Mouse (Mus musculus) layer of hippocampus, postnatal 25 days (tissue): Measurements from ENCODE around the gene Nubp2. TPM values are rescaled to one million over a fixed set of nuclear protein-coding genes. Genes with fewer than 3 reads are reported as not detected.

ENCODE experiments used
- DNase-seq, 2 experiments: peaks; one replicate each; pipeline ENCODE4 v3.0.0; 2022; ENCODE audit warnings: mixed read lengths in 2 of 2, low spot score in 1 of 2; ENCODE audit errors: extremely low spot score in 1 of 2
- total RNA-seq, 2 experiments: library from RNA; stranded (reverse); gene quantifications; 2 replicates each; pipeline ENCODE4 v1.2.3; 2021

The Nubp2 gene
- total RNA-seq, result 10 to 100 TPM; 33.5 to 38.1 TPM

GRCm38 (mm10) chr17:24886134-24886931, at the start of gene Nubp2, which contains the start of gene Spsb3:
Gene Nubp2 (minus strand): TSS chr17:24886349.
Gene Spsb3 (plus strand): TSS chr17:24886643.
- peak; percentile 93 for DNase-seq

- DNase-seq, result no peak
These were observed 49.5 kb upstream of the Nubp2 start for GRCm38 (mm10) chr17:24935666-24936065.

- no peak for DNase-seq
These were observed 48.8 kb upstream of the Nubp2 start for GRCm38 (mm10) chr17:24934926-24935325.

GRCm38 (mm10) chr17:24933163-24933562, 47.0 kb upstream of the Nubp2 start:
- DNase-seq, result no peak

GRCm38 (mm10) chr17:24932431-24932830, 46.3 kb upstream of the Nubp2 start:
- DNase-seq, result no peak

- no peak for DNase-seq
These were observed 43.4 kb upstream of the Nubp2 start for GRCm38 (mm10) chr17:24929506-24929905.

GRCm38 (mm10) chr17:24923246-24923645, 37.1 kb upstream of the Nubp2 start:
- DNase-seq, result no peak

- no peak for DNase-seq
These were observed 27.8 kb upstream of the Nubp2 start for GRCm38 (mm10) chr17:24913984-24914383.

GRCm38 (mm10) chr17:24907591-24907990, 21.4 kb upstream of the Nubp2 start:
- no peak for DNase-seq

- DNase-seq, result no peak
These were observed 17.6 kb upstream of the Nubp2 start for GRCm38 (mm10) chr17:24903767-24904166.

- no peak for DNase-seq
These were observed 16.7 kb upstream of the Nubp2 start for GRCm38 (mm10) chr17:24902671-24903474.

- no peak for DNase-seq
These were observed 16.0 kb upstream of the Nubp2 start for GRCm38 (mm10) chr17:24902124-24902523.

- no peak for DNase-seq
These were observed 13.9 kb upstream of the Nubp2 start for GRCm38 (mm10) chr17:24900014-24900413.

GRCm38 (mm10) chr17:24899153-24899552, 13.0 kb upstream of the Nubp2 start:
- no peak for DNase-seq

- DNase-seq, result no peak
These were observed 12.1 kb upstream of the Nubp2 start for GRCm38 (mm10) chr17:24898041-24898854.

GRCm38 (mm10) chr17:24897600-24897999, 11.5 kb upstream of the Nubp2 start:
- no peak for DNase-seq

GRCm38 (mm10) chr17:24896993-24897269, 10.8 kb upstream of the Nubp2 start:
- DNase-seq, result no peak

- DNase-seq, result peak; percentile 64 to 75
These were observed 10.3 kb upstream of the Nubp2 start, which contains the start of gene Nme3 for GRCm38 (mm10) chr17:24896241-24896992. Gene Nme3 (plus strand): TSS chr17:24896500.

GRCm38 (mm10) chr17:24895571-24896240, 9.6 kb upstream of the Nubp2 start:
- DNase-seq, result no peak
